Mouse (Mus musculus): ENCODE data around the gene Wipf1.
A peak's percentile ranks its signal among the peaks of the same experiment; 100 is the strongest.
"Not testable (repeated sequence)": the region's sequence is repeated elsewhere in the genome, so short reads cannot be mapped to it uniquely, and the experiment has no call there.

The Wipf1 gene

GRCm38 (mm10) chr2:73529356-73530330 lies at the start of gene Wipf1:
Gene Wipf1, minus strand, starts transcription at chr2:73529734.
- peak; percentile 90 for DNase-seq

- DNase-seq = no peak
Measured at GRCm38 (mm10) chr2:73579168-73579567, 49.6 kb upstream of the Wipf1 start.

GRCm38 (mm10) chr2:73574418-73574817 lies 44.9 kb upstream of the Wipf1 start:
- DNase-seq = no peak

- no peak for DNase-seq
Measured at GRCm38 (mm10) chr2:73573556-73573955, 44.0 kb upstream of the Wipf1 start.

- DNase-seq = peak; percentile 91
Measured at GRCm38 (mm10) chr2:73572539-73573372, 43.2 kb upstream of the Wipf1 start.

- no peak for DNase-seq
Measured at GRCm38 (mm10) chr2:73571901-73572300, 42.4 kb upstream of the Wipf1 start.

GRCm38 (mm10) chr2:73571304-73571703 lies 41.8 kb upstream of the Wipf1 start:
- no peak for DNase-seq

GRCm38 (mm10) chr2:73566989-73567605 lies 37.6 kb upstream of the Wipf1 start:
- DNase-seq = peak; percentile 84

- DNase-seq = peak; percentile 67
Measured at GRCm38 (mm10) chr2:73566162-73566561, 36.6 kb upstream of the Wipf1 start.

GRCm38 (mm10) chr2:73563690-73564089 lies 34.2 kb upstream of the Wipf1 start:
- no peak for DNase-seq

- no peak for DNase-seq
Measured at GRCm38 (mm10) chr2:73562656-73563055, 33.1 kb upstream of the Wipf1 start.

GRCm38 (mm10) chr2:73561665-73562063 lies 32.1 kb upstream of the Wipf1 start:
- peak; percentile 83 for DNase-seq

- peak; percentile 60 for DNase-seq
Measured at GRCm38 (mm10) chr2:73560899-73561664, 31.5 kb upstream of the Wipf1 start.

GRCm38 (mm10) chr2:73560445-73560844 lies 30.9 kb upstream of the Wipf1 start:
- DNase-seq = no peak

GRCm38 (mm10) chr2:73557956-73558355 lies 28.4 kb upstream of the Wipf1 start:
- no peak for DNase-seq

- DNase-seq = not testable (repeated sequence)
Measured at GRCm38 (mm10) chr2:73557061-73557460, 27.5 kb upstream of the Wipf1 start.

- DNase-seq = no peak
Measured at GRCm38 (mm10) chr2:73554389-73554788, 24.9 kb upstream of the Wipf1 start.

- no peak for DNase-seq
Measured at GRCm38 (mm10) chr2:73552926-73553325, 23.4 kb upstream of the Wipf1 start.

GRCm38 (mm10) chr2:73550725-73551124 lies 21.2 kb upstream of the Wipf1 start:
- DNase-seq = peak; percentile 76

- DNase-seq = no peak
Measured at GRCm38 (mm10) chr2:73548542-73548941, 19.0 kb upstream of the Wipf1 start.

- DNase-seq = no peak
Measured at GRCm38 (mm10) chr2:73547256-73547655, 17.7 kb upstream of the Wipf1 start.

- DNase-seq = peak; percentile 79
Measured at GRCm38 (mm10) chr2:73545556-73545955, 16.0 kb upstream of the Wipf1 start.
